Mouse (Mus musculus) olfactory bulb, adult 2 months (tissue): ENCODE results near the gene Dnlz.

Experiments used
- CTCF ChIP-seq: fragments of 200-500 bp; IDR thresholded peaks from 2 replicates; pipeline ENCODE4 v1.5.1; 2012; ENCODE audit warnings: low read depth, mild to moderate bottlenecking, low read length, moderate library complexity; ENCODE audit not compliant: insufficient read depth
- POLR2A ChIP-seq: fragments of 200-500 bp; IDR thresholded peaks from 2 replicates; pipeline ENCODE4 v1.6.1; 2012; ENCODE audit warnings: mild to moderate bottlenecking, low read depth, low read length, moderate library complexity; ENCODE audit not compliant: insufficient read depth

DNA sequence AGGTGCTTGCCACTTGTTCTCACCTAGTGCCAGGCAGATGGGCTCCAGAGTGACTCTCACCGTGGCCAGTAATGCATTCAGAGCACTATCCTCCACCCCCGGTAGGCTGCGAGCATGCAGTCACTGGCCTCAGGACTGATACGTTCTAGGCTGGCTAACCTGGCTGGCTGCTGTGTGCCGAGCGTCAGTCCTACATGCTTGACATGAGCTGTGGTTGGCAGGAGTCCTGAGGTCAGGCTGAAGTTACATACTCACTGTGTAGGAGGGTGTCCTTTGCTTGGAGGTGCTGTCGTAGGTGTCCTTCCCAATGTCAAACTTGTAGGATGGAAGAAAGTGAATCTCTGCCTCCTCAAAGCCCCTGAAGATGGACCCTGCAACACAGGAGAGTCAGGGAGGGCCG is 47.1 kb upstream of the Dnlz start:
- TF ChIP-seq CTCF: no peak
- TF ChIP-seq POLR2A: no peak
